Mouse (Mus musculus) forebrain, postnatal 0 days (tissue): ENCODE data around the gene P2rx5. TPM values are rescaled to one million over a fixed set of nuclear protein-coding genes. Genes with fewer than 3 reads are reported as not detected.
A peak's percentile ranks its signal among the peaks of the same experiment; 100 is the strongest.

Source experiments
- ATAC-seq: fragments of 200-750 bp; cut with Nextera tagmentation; 2 replicates; pipeline ENCODE4 v1.8.0; 2017; ENCODE audit warnings: mild to moderate bottlenecking, moderate library complexity
- DNase-seq: peaks from one replicate; pipeline ENCODE4 v3.0.0-alpha.2; 2015
- H3K27ac ChIP-seq: fragments of 300-500 bp; sonication (generic); 2 replicates; pipeline ENCODE4 v1.5.1; 2014; ENCODE audit warnings: low read depth, mild to moderate bottlenecking, antibody characterized with exemption, low read length, moderate library complexity, mixed read lengths
- H3K27me3 ChIP-seq: fragments of 300-500 bp; sonication (generic); 2 replicates; pipeline ENCODE4 v1.6.1; 2014; ENCODE audit warnings: mild to moderate bottlenecking, low read length, mixed read lengths; ENCODE audit not compliant: insufficient read depth
- H3K36me3 ChIP-seq: fragments of 300-500 bp; sonication (generic); 2 replicates; pipeline ENCODE4 v1.6.1; 2014; ENCODE audit warnings: mild to moderate bottlenecking, moderate library complexity; ENCODE audit not compliant: insufficient read depth
- H3K4me1 ChIP-seq: fragments of 300-500 bp; sonication (generic); 2 replicates; pipeline ENCODE4 v1.6.1; 2014; ENCODE audit warnings: antibody characterized with exemption; ENCODE audit not compliant: insufficient read depth
- H3K4me2 ChIP-seq: fragments of 300-500 bp; sonication (generic); 2 replicates; pipeline ENCODE4 v1.6.1; 2014; ENCODE audit warnings: low read depth, mild to moderate bottlenecking, moderate library complexity
- H3K4me3 ChIP-seq: fragments of 300-500 bp; sonication (generic); 2 replicates; pipeline ENCODE4 v1.5.1; 2014; ENCODE audit warnings: low read depth, low read length, mixed read lengths
- H3K9ac ChIP-seq: fragments of 300-500 bp; sonication (generic); 2 replicates; pipeline ENCODE4 v1.6.1; 2014; ENCODE audit warnings: mild to moderate bottlenecking
- H3K9me3 ChIP-seq: fragments of 300-500 bp; sonication (generic); 2 replicates; pipeline ENCODE4 v1.6.1; 2016; ENCODE audit warnings: low read length
- CTCF ChIP-seq: sonication (generic); IDR thresholded peaks from 2 replicates; pipeline ENCODE4 v1.5.1; 2016; ENCODE audit warnings: antibody characterized with exemption, control low read depth, low read depth
- WGBS: fragments of 180-500 bp; shearing (Covaris S2); extraction: QIAGEN DNeasy Blood & Tissue Kit; methylation state at CpG from one replicate; pipeline ENCODE4 v1.1.7; 2014; 5-methylcytosine and 5-hydroxymethylcytosine counted together
- polyA plus RNA-seq: library from polyadenylated mRNA; unstranded; fragments of >200 nt; fragmentation: Nextera tagmentation; extraction: Ambion mirVana; gene quantifications from 2 replicates; pipeline ENCODE4 v1.2.1, GENCODE M21; 2015
- total RNA-seq: library from RNA; depleted of rRNA; stranded (reverse); fragments of >200 nt; gene quantifications from 2 replicates; pipeline ENCODE4 v1.2.3, GENCODE M21; 2014; rRNA removed

P2rx5 gene
- total and polyA plus RNA-seq, 2 experiments from 2014 or later: 0.57 to 0.69 TPM

- peaks cover 20% of the 10 kb centered on the region for H3K4me1 ChIP-seq
- DNase-seq: no peak
- 26% methylated on average over 4 of the region's 4 CpGs for WGBS
- no peak overlapping the region for H3K4me3 ChIP-seq
- no peaks in the 10 kb centered on the region; the same call in 1 of the 2 replicates for H3K27me3 ChIP-seq
- 0 out of 2 replicates have a peak, but pooled peaks have one; percentile 20 for TF ChIP-seq CTCF
- no peak overlapping the region for H3K4me2 ChIP-seq
- H3K27ac ChIP-seq: no peak overlapping the region
- H3K36me3 ChIP-seq: peaks cover 3% of the 10 kb centered on the region; the same call in 1 of the 2 replicates
- no peak overlapping the region for H3K9ac ChIP-seq
- no peak for ATAC-seq
- no peaks in the 10 kb centered on the region for H3K9me3 ChIP-seq
Measured at GRCm38 (mm10) chr11:73201597-73201996, 41.4 kb downstream of the P2rx5 start.

- H3K4me3 ChIP-seq: no peak overlapping the region
- H3K4me2 ChIP-seq: no peak overlapping the region
- 89% methylated on average over 8 of the region's 8 CpGs for WGBS
Measured at GRCm38 (mm10) chr11:73203895-73204294, 43.7 kb downstream of the P2rx5 start.

DNA sequence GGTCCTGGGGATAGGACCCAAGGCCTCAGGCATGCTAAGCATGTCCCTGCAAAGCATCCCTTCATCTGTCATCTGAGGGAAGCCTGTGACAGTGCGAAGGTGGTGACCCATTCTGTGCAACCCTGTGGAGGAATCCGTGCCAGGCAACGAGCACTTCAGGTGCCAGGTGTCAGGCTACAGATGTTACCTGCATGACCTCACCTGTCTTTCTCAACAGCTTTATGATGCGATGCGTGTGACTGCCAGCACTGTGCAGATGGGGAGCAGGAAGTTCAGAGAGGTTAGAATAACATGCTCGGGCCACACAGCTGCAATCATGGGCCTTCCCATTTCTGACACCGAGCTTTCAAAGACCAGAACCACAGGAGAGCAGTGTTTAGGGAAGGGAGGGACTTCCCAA lies 45.0 kb downstream of the P2rx5 start:
- H3K4me2 ChIP-seq: no peak overlapping the region
- no peaks in the 10 kb centered on the region for H3K4me1 ChIP-seq
- H3K9me3 ChIP-seq: no peaks in the 10 kb centered on the region
- H3K4me3 ChIP-seq: no peak overlapping the region
- DNase-seq: no peak
- H3K27me3 ChIP-seq: no peaks in the 10 kb centered on the region; the same call in 1 of the 2 replicates
- H3K36me3 ChIP-seq: no peaks in the 10 kb centered on the region
- 82% methylated on average over 7 of the region's 7 CpGs for WGBS
- H3K9ac ChIP-seq: no peak overlapping the region
- no peak for TF ChIP-seq CTCF
- no peak for ATAC-seq
- H3K27ac ChIP-seq: no peak overlapping the region

More at GRCm38 (mm10) chr11:73203895-73204294, 43.7 kb downstream of the P2rx5 start:
- ATAC-seq (no peak), DNase-seq (no peak)
- H3K36me3 ChIP-seq: no peaks in the 10 kb centered on the region
- no peak overlapping the region for H3K9ac ChIP-seq
- H3K9me3 ChIP-seq: no peaks in the 10 kb centered on the region
- no peak for TF ChIP-seq CTCF
- peaks cover 5% of the 10 kb centered on the region; the same call in 1 of the 2 replicates for H3K4me1 ChIP-seq
- no peak overlapping the region for H3K27ac ChIP-seq
- H3K27me3 ChIP-seq: no peaks in the 10 kb centered on the region; the same call in 1 of the 2 replicates

DNA sequence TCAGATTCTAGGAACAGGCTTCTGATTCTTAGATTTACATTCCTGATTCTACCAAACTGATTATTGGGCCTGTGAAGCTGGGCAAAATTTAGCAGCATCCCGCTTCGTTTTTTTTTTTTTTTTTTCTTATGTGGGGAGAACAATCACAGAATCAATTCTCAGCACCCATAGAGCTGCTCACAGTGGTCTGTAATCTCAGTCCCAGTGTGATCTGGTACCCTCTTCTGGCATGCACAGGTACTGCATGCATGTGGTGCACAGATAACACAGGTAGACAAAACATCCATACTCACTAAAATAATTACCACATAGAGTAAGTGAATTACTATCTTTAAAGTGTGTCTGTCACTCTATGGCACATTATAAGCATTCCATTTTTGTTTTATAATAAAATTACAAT lies 47.4 kb downstream of the P2rx5 start:
- TF ChIP-seq CTCF: peak; percentile 33; the same call in 1 of the 2 replicates
- Histone ChIP-seq H3K9ac (no peak overlapping the region), H3K36me3 (no peaks in the 10 kb centered on the region), H3K4me1 (no peaks in the 10 kb centered on the region), H3K4me3 (no peak overlapping the region), H3K27me3 (no peaks in the 10 kb centered on the region; the same call in 1 of the 2 replicates), H3K9me3 (no peaks in the 10 kb centered on the region), H3K27ac (no peak overlapping the region), H3K4me2 (no peak overlapping the region)
- DNase-seq (no peak), ATAC-seq (no peak)
- 87% methylated on average over 2 of the region's 2 CpGs for WGBS

- DNase-seq: no peak
- no peak overlapping the region for H3K4me3 ChIP-seq
- H3K9ac ChIP-seq: no peak overlapping the region
- no peaks in the 10 kb centered on the region for H3K9me3 ChIP-seq
- no peaks in the 10 kb centered on the region for H3K36me3 ChIP-seq
- H3K4me1 ChIP-seq: no peaks in the 10 kb centered on the region
- no peak overlapping the region for H3K27ac ChIP-seq
- no peak for ATAC-seq
- no peak for TF ChIP-seq CTCF
- H3K27me3 ChIP-seq: no peaks in the 10 kb centered on the region
- no peak overlapping the region for H3K4me2 ChIP-seq
- 70% methylated on average over 3 of the region's 3 CpGs for WGBS
Measured at GRCm38 (mm10) chr11:73213956-73214355, 53.7 kb downstream of the P2rx5 start.

DNA sequence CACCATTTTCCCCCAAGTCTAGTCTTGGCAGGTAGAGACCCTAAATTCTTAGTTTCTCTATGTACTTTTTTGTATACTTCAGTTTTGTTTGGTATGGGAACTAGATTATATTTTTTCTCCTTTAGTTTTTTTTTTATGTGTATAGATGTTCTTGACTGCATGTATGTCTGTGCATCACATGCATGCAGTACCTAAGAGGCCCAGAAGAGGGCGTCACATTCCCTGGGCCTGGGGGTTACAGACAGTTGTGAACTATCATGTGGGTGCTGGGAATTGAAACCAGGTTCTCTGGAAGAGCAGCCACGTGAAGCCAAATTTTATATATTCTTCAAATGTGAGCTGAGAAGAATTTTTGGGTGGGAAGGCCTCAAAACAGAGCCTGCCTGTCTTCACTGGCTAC lies 59.5 kb downstream of the P2rx5 start:
- Histone ChIP-seq H3K9ac (no peak overlapping the region), H3K4me1 (no peaks in the 10 kb centered on the region), H3K4me2 (no peak overlapping the region), H3K9me3 (no peaks in the 10 kb centered on the region), H3K27me3 (no peaks in the 10 kb centered on the region), H3K27ac (no peak overlapping the region), H3K4me3 (no peak overlapping the region), H3K36me3 (no peaks in the 10 kb centered on the region)
- ATAC-seq (no peak), DNase-seq (no peak)
- WGBS: 67% methylated on average over 2 of the region's 2 CpGs
- no peak for TF ChIP-seq CTCF

GRCm38 (mm10) chr11:73220651-73221050 lies 60.4 kb downstream of the P2rx5 start:
- no peak overlapping the region for H3K4me2 ChIP-seq
- H3K9me3 ChIP-seq: no peaks in the 10 kb centered on the region
- no peak overlapping the region for H3K9ac ChIP-seq
- no peaks in the 10 kb centered on the region for H3K36me3 ChIP-seq
- ATAC-seq: no peak
- no peak for TF ChIP-seq CTCF
- no peak for DNase-seq
- H3K4me1 ChIP-seq: no peaks in the 10 kb centered on the region
- no peak overlapping the region for H3K4me3 ChIP-seq
- no peaks in the 10 kb centered on the region for H3K27me3 ChIP-seq
- H3K27ac ChIP-seq: no peak overlapping the region
- 90% methylated on average over 1 of the region's 1 CpGs for WGBS

Other genes with a start within 250 kb of the P2rx5 start
- gene Atp2a3, start 199.3 kb upstream of the P2rx5 start, total RNA-seq: 1.5 and 1.6 TPM in 2 replicates
- 1.7 and 2.4 TPM in 2 replicates for gene Atp2a3, start 199.3 kb upstream of the P2rx5 start, polyA plus RNA-seq
- gene P2rx1, start 161.3 kb upstream of the P2rx5 start, total RNA-seq: 0.08 and 2.0 TPM in 2 replicates
- 0.19 and 0.25 TPM in 2 replicates for gene P2rx1, start 161.3 kb upstream of the P2rx5 start, polyA plus RNA-seq
- gene Camkk1, start 141.4 kb upstream of the P2rx5 start, total RNA-seq: 24.2 and 26.3 TPM in 2 replicates
- 22.9 and 25.1 TPM in 2 replicates for gene Camkk1, start 141.4 kb upstream of the P2rx5 start, polyA plus RNA-seq
- gene Ncbp3, start 112.6 kb upstream of the P2rx5 start, total RNA-seq: 8.5 and 11.0 TPM in 2 replicates
- gene Ncbp3, start 112.6 kb upstream of the P2rx5 start, polyA plus RNA-seq: 3.6 and 6.1 TPM in 2 replicates
- gene Itgae, start 69.8 kb upstream of the P2rx5 start, total RNA-seq: 0.08 and 0.24 TPM in 2 replicates
- gene Itgae, start 69.8 kb upstream of the P2rx5 start, polyA plus RNA-seq: 0.20 and 0.21 TPM in 2 replicates
- gene Haspin, start 22.1 kb upstream of the P2rx5 start, total RNA-seq: 0.85 and 2.0 TPM in 2 replicates
- 2.3 and 2.4 TPM in 2 replicates for gene Haspin, start 22.1 kb upstream of the P2rx5 start, polyA plus RNA-seq
- 127 and 153 TPM in 2 replicates for gene Emc6, start 16.6 kb downstream of the P2rx5 start, total RNA-seq
- 182 and 219 TPM in 2 replicates for gene Emc6, start 16.6 kb downstream of the P2rx5 start, polyA plus RNA-seq
- gene Tax1bp3, start 16.7 kb downstream of the P2rx5 start, total RNA-seq: 52.2 and 59.5 TPM in 2 replicates
- 122 and 137 TPM in 2 replicates for gene Tax1bp3, start 16.7 kb downstream of the P2rx5 start, polyA plus RNA-seq
- gene Ctns, start 38.6 kb downstream of the P2rx5 start, total RNA-seq: 15.3 and 17.0 TPM in 2 replicates
- gene Ctns, start 38.6 kb downstream of the P2rx5 start, polyA plus RNA-seq: 9.6 and 12.7 TPM in 2 replicates
- gene Shpk, start 39.0 kb downstream of the P2rx5 start, total RNA-seq: 0.85 and 1.8 TPM in 2 replicates
- gene Shpk, start 39.0 kb downstream of the P2rx5 start, polyA plus RNA-seq: 1.5 and 2.2 TPM in 2 replicates
- gene Trpv1, start 73.9 kb downstream of the P2rx5 start, total RNA-seq: 0.38 TPM in 2 replicates
- 0.22 and 0.38 TPM in 2 replicates for gene Trpv1, start 73.9 kb downstream of the P2rx5 start, polyA plus RNA-seq
- gene Trpv3, start 107.0 kb downstream of the P2rx5 start, total RNA-seq: 0.29 and 0.31 TPM in 2 replicates
- 0.05 and 0.13 TPM in 2 replicates for gene Trpv3, start 107.0 kb downstream of the P2rx5 start, polyA plus RNA-seq
- gene Aspa, start 169.2 kb downstream of the P2rx5 start, total RNA-seq: 3.5 and 4.3 TPM in 2 replicates
- gene Aspa, start 169.2 kb downstream of the P2rx5 start, polyA plus RNA-seq: 4.0 and 4.1 TPM in 2 replicates
- gene Gm49340, start 169.3 kb downstream of the P2rx5 start, total RNA-seq: not detected in 2 replicates
- not detected in 2 replicates for gene Gm49340, start 169.3 kb downstream of the P2rx5 start, polyA plus RNA-seq
- 0.15 TPM in 1 of 2 replicates, not detected in the other for gene Spata22, start 169.3 kb downstream of the P2rx5 start, total RNA-seq
- 0.12 TPM in 1 of 2 replicates, not detected in the other for gene Spata22, start 169.3 kb downstream of the P2rx5 start, polyA plus RNA-seq
- gene Olfr20, start 190.4 kb downstream of the P2rx5 start, total RNA-seq: not detected in 2 replicates
- not detected in 2 replicates for gene Olfr20, start 190.4 kb downstream of the P2rx5 start, polyA plus RNA-seq
- not detected in 2 replicates for gene Olfr376, start 210.8 kb downstream of the P2rx5 start, total RNA-seq
- not detected in 2 replicates for gene Olfr376, start 210.8 kb downstream of the P2rx5 start, polyA plus RNA-seq
- not detected in 2 replicates for gene Olfr1, start 239.2 kb downstream of the P2rx5 start, total RNA-seq
- not detected in 2 replicates for gene Olfr1, start 239.2 kb downstream of the P2rx5 start, polyA plus RNA-seq